Mouse (Mus musculus) heart, adult 18-20 months (tissue): ENCODE measurements at regions not wholly inside any gene's neighbourhood (a gene's known extent, or its start where the extent isn't known, plus 50 kb on each side); places are given as distances from the start of the nearest gene placed in this dataset.

Experiments used
- DNase-seq, 2 experiments: peaks; one replicate each; pipeline ENCODE4 v3.0.0; 2021 to 2022; ENCODE audit warnings: mixed read lengths in 1 of 2

GRCm38 (mm10) chr8:114063566-114063965 is 69.8 kb upstream of the Nudt7 start:
- no peak for DNase-seq

DNA sequence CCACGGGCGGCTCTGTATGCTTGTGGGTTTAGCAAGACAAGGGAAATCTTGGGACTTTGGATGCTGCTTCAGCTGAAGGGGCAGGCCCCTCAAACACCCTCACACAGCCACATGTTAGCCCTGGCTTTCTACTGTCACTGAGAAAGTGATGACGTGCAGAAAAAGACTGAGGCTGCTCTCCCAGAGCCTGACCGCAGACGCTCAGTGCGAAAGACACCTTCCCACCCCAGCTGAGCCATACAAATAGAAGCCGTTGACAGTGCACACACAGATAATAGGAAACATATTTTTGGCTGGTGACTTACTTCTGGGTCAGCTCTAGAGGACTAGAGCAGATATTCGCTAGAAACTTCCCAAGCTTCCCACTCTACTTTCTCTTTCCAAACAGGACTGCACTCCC is 61.0 kb upstream of the Nudt7 start:
- no peak for DNase-seq

DNA sequence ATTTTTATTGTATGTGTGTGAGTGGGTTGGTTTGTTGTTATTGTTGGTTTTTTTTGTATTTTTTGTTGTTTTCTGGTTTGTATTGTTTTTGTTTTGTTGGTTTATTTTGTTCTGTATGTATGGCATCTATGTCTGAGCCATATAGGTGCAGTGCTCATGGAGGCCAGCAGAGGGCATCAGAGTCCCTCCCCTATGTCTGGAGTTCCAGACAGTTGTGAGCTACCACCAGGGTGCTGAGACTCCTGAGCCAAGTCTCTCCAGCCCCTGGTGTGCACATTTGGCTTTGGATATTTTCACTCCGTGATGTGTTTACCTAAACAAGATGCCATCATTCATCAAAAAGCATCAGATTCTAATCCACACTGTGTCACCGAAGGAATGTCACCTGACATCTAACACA is 59.2 kb upstream of the Nudt7 start:
- DNase-seq = peak; percentile 2 to 8

- no peak for DNase-seq
These were observed 56.7 kb upstream of the Nudt7 start for GRCm38 (mm10) chr8:114076701-114077100.

DNA sequence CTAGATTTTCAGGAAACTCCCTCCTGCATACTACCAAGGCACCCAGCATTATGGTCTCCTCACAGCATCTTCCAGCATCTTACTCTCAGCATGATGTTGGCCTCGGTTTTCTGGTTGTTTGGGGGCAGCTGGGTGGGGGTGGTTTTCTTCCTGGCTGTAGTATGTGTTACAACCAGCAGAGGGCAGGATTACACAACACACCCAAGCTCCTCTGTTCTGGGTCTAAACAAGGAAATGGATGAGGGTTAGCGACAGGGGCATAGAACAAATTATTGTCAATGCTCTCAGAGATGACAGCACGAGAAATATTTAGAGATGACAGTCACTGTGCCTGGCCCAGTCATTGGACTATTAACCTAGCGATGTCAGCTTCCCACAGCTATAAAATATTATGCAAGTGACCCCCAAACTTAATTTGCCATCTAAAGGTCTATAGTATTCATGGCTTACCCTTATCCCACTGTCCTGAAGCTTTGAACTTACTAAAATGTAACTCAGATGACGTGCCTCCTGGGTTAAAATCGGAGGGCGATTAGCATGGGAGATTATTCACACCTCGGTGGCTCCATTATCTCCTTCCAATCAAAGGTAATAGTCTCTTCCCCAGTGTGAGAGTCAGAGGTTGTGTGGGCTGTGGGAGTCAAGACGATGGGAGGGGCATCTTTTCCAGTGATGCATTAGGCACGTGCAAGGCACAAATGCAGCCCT is 52.2 kb upstream of the Nudt7 start:
- peak; percentile 14 to 42 for DNase-seq

- DNase-seq = no peak
These were observed 51.6 kb upstream of the Nudt7 start for GRCm38 (mm10) chr8:114081757-114082059.
